Mouse (Mus musculus) hindbrain, embryonic 11.5 days (tissue): ENCODE measurements around the gene Chd3. TPM values are rescaled to one million over a fixed set of nuclear protein-coding genes. Genes with fewer than 3 reads are reported as not detected.

ENCODE experiments used
- ATAC-seq: fragments of 200-750 bp; cut with Nextera tagmentation; 2 replicates; pipeline ENCODE4 v1.8.0; 2017; ENCODE audit warnings: mild to moderate bottlenecking, moderate TSS enrichment, moderate library complexity; ENCODE audit not compliant: low FRiP score
- DNase-seq: peaks from one replicate; pipeline ENCODE4 v3.0.0-alpha.2; 2015; ENCODE audit warnings: low spot score
- H3K27ac ChIP-seq: fragments of 300-500 bp; sonication (generic); 2 replicates; pipeline ENCODE4 v1.5.1; 2014; ENCODE audit warnings: mild to moderate bottlenecking, low read depth, low read length
- H3K27me3 ChIP-seq: fragments of 300-500 bp; sonication (generic); 2 replicates; pipeline ENCODE4 v1.6.1; 2014; ENCODE audit warnings: mild to moderate bottlenecking, low read length, moderate library complexity, mixed read lengths; ENCODE audit not compliant: control insufficient read depth, insufficient read depth
- H3K36me3 ChIP-seq: fragments of 300-500 bp; sonication (generic); 2 replicates; pipeline ENCODE4 v1.6.1; 2014; ENCODE audit warnings: mild to moderate bottlenecking, low read length, moderate library complexity, mixed read lengths; ENCODE audit not compliant: control insufficient read depth, insufficient read depth
- H3K4me1 ChIP-seq: fragments of 300-500 bp; sonication (generic); replicated peaks from 2 replicates; pipeline ENCODE4 v1.6.1; 2014; ENCODE audit warnings: low read length, mixed read lengths; ENCODE audit not compliant: control insufficient read depth, insufficient read depth
- H3K4me2 ChIP-seq: fragments of 300-500 bp; sonication (generic); replicated peaks from 2 replicates; pipeline ENCODE4 v1.6.1; 2014; ENCODE audit warnings: mild to moderate bottlenecking, low read depth, low read length
- H3K4me3 ChIP-seq: fragments of 300-500 bp; sonication (generic); 2 replicates; pipeline ENCODE4 v1.5.1; 2014; ENCODE audit warnings: low read depth, low read length
- H3K9ac ChIP-seq: fragments of 300-500 bp; sonication (generic); 2 replicates; pipeline ENCODE4 v1.6.1; 2014; ENCODE audit warnings: low read depth, low read length
- H3K9me3 ChIP-seq: fragments of 300-500 bp; sonication (generic); 2 replicates; pipeline ENCODE4 v1.6.1; 2016; ENCODE audit warnings: low read length; ENCODE audit not compliant: control insufficient read depth
- WGBS: fragments of 180-500 bp; shearing (Covaris S2); extraction: QIAGEN DNeasy Blood & Tissue Kit; methylation state at CpG from one replicate; pipeline ENCODE4 v1.1.7; 2014; 5-methylcytosine and 5-hydroxymethylcytosine counted together
- polyA plus RNA-seq: library from polyadenylated mRNA; unstranded; fragments of >200 nt; fragmentation: Nextera tagmentation; extraction: Ambion mirVana; gene quantifications from 2 replicates; pipeline ENCODE4 v1.2.1, GENCODE M21; 2014

Gene Chd3
- polyA plus RNA-seq, 1 experiment from 2014 or later, result 57.1 TPM

GRCm38 (mm10) chr11:69408541-69409377 is 39.6 kb upstream of the Chd3 start:
- H3K9ac ChIP-seq, result peak overlapping the region; percentile 95
- peak overlapping the region; percentile 98 for H3K27ac ChIP-seq
- no peaks in the 10 kb centered on the region for H3K27me3 ChIP-seq
- peak overlapping the region; percentile 88 for H3K4me3 ChIP-seq
- peaks cover 23% of the 10 kb centered on the region for H3K36me3 ChIP-seq
- H3K4me2 ChIP-seq, result peak overlapping the region; percentile 99
- under 1% methylated on average over 33 of the region's 33 CpGs for WGBS
- no peaks in the 10 kb centered on the region for H3K9me3 ChIP-seq
- peaks cover 19% of the 10 kb centered on the region; the same call in 1 of the 2 replicates for H3K4me1 ChIP-seq
- peak; percentile 75 for ATAC-seq
- DNase-seq, result peak; percentile 80

- H3K9ac ChIP-seq, result no peak overlapping the region
- H3K27me3 ChIP-seq, result no peaks in the 10 kb centered on the region
- 87% methylated on average over 4 of the region's 4 CpGs for WGBS
- ATAC-seq (no peak), DNase-seq (no peak)
- H3K27ac ChIP-seq, result no peak overlapping the region
- H3K36me3 ChIP-seq, result peaks cover 24% of the 10 kb centered on the region
- H3K9me3 ChIP-seq, result no peaks in the 10 kb centered on the region
- H3K4me1 ChIP-seq, result peaks cover 15% of the 10 kb centered on the region; the same call in 1 of the 2 replicates
- H3K4me3 ChIP-seq, result peak overlapping the region; percentile 88; the same call in 1 of the 2 replicates
- H3K4me2 ChIP-seq, result peak overlapping the region; percentile 99; the same call in 1 of the 2 replicates
These were observed 38.5 kb upstream of the Chd3 start for GRCm38 (mm10) chr11:69407724-69408004.

DNA sequence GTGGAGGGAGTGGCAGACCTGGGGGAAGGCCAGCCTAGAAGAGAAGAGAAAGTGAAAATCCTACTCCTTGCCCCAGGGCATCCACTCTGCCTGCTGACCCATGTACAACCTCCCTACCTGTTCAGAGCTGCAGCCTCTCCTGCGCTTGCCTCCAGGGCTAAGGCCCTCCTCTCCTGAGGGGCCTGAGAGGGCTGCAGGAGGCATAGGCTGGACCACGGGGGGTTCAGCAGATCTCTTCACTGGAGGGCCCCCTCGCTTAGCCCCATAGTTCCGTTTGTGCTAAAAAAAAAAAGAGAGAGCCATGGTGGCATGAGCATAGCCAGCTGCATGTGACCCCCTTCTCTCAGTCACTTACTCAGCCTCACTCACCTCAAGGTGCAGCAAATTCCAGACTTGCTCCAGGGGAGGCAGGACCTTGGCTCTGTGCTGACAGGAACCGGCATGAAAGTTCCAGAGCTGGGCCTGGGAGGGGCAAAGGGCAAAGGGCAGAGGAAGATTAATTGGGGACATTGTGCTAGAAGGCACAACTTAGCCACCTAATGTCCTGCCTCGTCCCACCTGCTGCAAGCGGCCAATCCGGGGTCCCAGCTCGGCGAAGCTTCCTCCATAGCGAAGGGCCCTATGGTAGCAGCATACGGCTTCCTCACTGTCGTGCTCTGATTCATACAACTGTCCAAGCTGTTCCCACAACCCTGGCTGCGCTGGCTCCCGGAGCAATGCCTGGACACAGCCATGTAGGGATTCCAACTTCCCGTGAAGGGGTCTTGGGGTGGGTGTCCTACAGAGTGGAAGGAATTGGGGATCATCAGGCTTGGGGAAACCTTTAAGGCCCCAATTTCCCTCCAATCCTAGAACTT is 37.9 kb upstream of the Chd3 start:
- Histone ChIP-seq H3K4me1 (peaks cover 9% of the 10 kb centered on the region; the same call in 1 of the 2 replicates), H3K27me3 (no peaks in the 10 kb centered on the region), H3K4me3 (no peak overlapping the region; the same call in 1 of the 2 replicates), H3K9ac (no peak overlapping the region), H3K4me2 (no peak overlapping the region), H3K27ac (no peak overlapping the region), H3K36me3 (peaks cover 25% of the 10 kb centered on the region), H3K9me3 (no peaks in the 10 kb centered on the region)
- ATAC-seq (no peak), DNase-seq (no peak)
- WGBS, result 87% methylated on average over 16 of the region's 16 CpGs

- Histone ChIP-seq H3K36me3 (peaks cover 27% of the 10 kb centered on the region), H3K27ac (no peak overlapping the region), H3K4me3 (no peak overlapping the region), H3K9me3 (no peaks in the 10 kb centered on the region), H3K4me1 (peaks cover 6% of the 10 kb centered on the region; the same call in 1 of the 2 replicates), H3K27me3 (no peaks in the 10 kb centered on the region), H3K4me2 (no peak overlapping the region), H3K9ac (no peak overlapping the region)
- DNase-seq (no peak), ATAC-seq (no peak)
- WGBS, result 90% methylated on average over 19 of the region's 19 CpGs
These were observed 37.1 kb upstream of the Chd3 start for GRCm38 (mm10) chr11:69406282-69406681.

GRCm38 (mm10) chr11:69405397-69406200 is 36.4 kb upstream of the Chd3 start:
- no peak overlapping the region for H3K27ac ChIP-seq
- H3K4me3 ChIP-seq, result no peak overlapping the region
- peaks cover 31% of the 10 kb centered on the region for H3K36me3 ChIP-seq
- no peak for DNase-seq
- H3K27me3 ChIP-seq, result no peaks in the 10 kb centered on the region; the same call in 1 of the 2 replicates
- no peak overlapping the region for H3K9ac ChIP-seq
- H3K4me1 ChIP-seq, result peaks cover 6% of the 10 kb centered on the region; the same call in 1 of the 2 replicates
- ATAC-seq, result no peak
- no peaks in the 10 kb centered on the region for H3K9me3 ChIP-seq
- H3K4me2 ChIP-seq, result no peak overlapping the region
- 90% methylated on average over 24 of the region's 24 CpGs for WGBS

- DNase-seq (no peak), ATAC-seq (no peak)
- Histone ChIP-seq H3K4me2 (no peak overlapping the region), H3K36me3 (peaks cover 34% of the 10 kb centered on the region), H3K27ac (no peak overlapping the region), H3K4me3 (no peak overlapping the region), H3K9ac (no peak overlapping the region), H3K27me3 (peaks cover 4% of the 10 kb centered on the region), H3K4me1 (peaks cover 6% of the 10 kb centered on the region; the same call in 1 of the 2 replicates), H3K9me3 (no peaks in the 10 kb centered on the region)
- 90% methylated on average over 23 of the region's 24 CpGs for WGBS
These were observed 35.6 kb upstream of the Chd3 start for GRCm38 (mm10) chr11:69404595-69405396.

DNA sequence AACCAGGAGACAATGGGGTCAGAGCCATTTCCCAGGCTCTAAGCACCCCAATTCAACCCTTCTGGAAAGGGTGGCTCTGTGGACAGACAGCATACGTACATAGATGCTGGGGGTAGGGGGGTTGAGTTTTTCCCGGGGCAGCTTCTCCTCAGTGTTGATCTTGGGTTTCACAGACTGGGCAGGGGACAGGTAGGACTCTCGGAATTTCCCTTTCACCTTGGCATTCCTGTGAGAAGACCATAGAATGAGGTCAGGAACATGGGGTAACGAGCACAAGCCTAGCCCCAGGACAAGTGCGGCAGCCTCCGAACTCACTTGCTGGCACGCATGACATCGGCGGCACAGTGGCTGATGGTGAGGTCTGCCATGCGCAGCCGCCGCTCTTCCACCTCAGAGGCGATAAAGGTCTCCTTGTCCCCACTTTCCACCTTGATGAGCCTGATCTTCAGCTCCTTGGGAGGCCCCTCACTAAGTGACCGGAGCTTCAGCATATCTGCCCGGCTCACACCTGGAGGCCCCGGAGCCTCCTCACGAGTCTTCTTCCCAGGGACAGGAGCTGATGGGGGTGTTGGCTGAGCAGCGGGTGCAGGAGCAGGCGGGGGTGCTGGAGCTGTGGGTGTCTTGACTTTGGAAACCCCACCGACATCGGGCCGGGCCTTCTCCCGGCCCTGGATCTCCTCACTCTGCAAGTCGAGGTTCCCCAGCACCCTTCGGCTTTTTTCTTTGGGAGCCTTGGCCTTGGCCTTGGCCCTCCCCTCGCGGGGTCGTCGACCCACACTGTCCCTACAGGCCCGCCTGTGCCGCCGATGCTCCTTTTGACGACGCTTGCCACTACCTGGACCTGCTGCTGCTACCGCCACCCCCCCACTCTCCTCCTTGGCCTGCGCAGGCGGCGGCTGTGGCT is 34.7 kb upstream of the Chd3 start:
- Histone ChIP-seq H3K9ac (no peak overlapping the region), H3K4me1 (peaks cover 6% of the 10 kb centered on the region; the same call in 1 of the 2 replicates), H3K27me3 (peaks cover 4% of the 10 kb centered on the region), H3K9me3 (no peaks in the 10 kb centered on the region), H3K4me2 (no peak overlapping the region), H3K36me3 (peaks cover 34% of the 10 kb centered on the region), H3K4me3 (no peak overlapping the region), H3K27ac (no peak overlapping the region)
- WGBS, result 95% methylated on average over 36 of the region's 38 CpGs
- DNase-seq (no peak), ATAC-seq (no peak)
